Mouse (Mus musculus) heart, postnatal 25 days (tissue): ENCODE data around the gene Vcl. TPM values are rescaled to one million over a fixed set of nuclear protein-coding genes. Genes with fewer than 3 reads are reported as not detected.

Experiments used
- DNase-seq: peaks from one replicate; pipeline ENCODE4 v3.0.0; 2022; ENCODE audit warnings: low spot score
- intact Hi-C: fragments of 180-260 bp; cut with DNase I; formaldehyde crosslinking; loops from one replicate; pipeline ENCODE4 v1.15.1; 2025
- total RNA-seq, 2 experiments: library from RNA; stranded (reverse); gene quantifications; 2 replicates each; pipeline ENCODE4 v1.2.3; 2021

Gene Vcl
- total RNA-seq, 2 experiments from 2014 or later = 126 to 132 TPM

GRCm38 (mm10) chr14:20930481-20931391 lies 1.5 kb downstream of the Vcl start:
- DNase-seq = no peak

DNA sequence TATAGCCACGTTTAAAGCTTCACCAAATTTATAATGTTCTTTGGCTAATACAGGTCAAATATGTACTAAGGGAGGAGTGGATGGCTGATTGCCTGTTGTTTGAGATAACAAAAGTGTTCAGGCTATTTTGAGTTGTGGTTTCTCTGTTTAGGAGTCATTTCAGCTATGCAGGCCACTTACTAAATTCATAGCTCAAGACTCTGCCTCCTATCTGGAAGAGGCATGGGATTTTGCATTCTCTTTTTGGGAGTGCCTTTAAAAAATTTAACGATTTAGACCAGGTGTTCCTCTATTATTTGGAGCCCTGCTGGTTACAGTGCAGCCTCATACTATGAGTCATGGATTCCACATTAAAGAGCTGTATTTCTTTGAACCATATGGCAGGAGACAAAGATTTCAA lies 9.2 kb downstream of the Vcl start:
- DNase-seq = no peak
- intact Hi-C loops = no loop called here

More at GRCm38 (mm10) chr14:20930481-20931391, 1.5 kb downstream of the Vcl start:
- intact Hi-C loops = loop anchor here (2.0 kb wide), 1 partner anchor 62 kb away; no protein-coding TSS in a partner anchor

DNA sequence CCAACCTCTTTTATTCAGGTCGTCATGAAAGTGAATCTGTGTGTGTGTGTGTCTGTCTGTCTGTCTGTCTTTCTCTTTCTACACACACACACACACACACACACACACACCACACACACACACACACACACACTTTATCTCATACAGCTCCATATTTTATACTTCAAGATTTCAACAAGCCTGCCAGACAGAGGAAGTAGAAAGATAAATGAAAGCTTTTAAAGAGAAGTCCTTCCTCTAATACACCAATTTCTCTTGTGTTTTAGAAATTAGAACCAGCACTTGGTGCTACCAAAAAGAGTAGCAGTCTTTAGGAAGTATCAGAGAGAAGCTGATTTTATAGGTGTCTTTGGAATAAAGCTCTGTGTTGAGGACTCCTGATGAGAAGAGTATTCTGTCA lies 9.7 kb downstream of the Vcl start:
- DNase-seq = no peak
- intact Hi-C loops = no loop called here

DNA sequence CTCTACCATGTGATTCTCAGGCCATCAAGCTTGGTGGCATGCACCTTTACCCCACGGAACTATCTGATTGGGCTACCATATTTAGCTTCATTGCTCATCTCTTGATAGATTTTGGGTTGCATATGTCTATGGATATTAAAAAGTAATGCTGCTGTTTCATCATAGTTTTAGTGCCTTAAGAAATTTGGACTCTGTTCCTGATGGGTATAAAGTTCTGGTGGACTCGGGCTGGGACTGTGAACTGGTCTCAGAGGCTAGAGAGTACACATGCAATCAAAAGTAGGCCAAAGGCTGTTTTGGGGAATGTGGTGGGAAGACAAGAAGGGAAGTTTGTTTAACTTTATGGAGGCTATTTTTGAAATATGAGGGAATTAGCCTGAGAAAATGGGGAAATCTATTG lies 16.1 kb downstream of the Vcl start:
- no peak for DNase-seq
- intact Hi-C loops = no loop called here

DNA sequence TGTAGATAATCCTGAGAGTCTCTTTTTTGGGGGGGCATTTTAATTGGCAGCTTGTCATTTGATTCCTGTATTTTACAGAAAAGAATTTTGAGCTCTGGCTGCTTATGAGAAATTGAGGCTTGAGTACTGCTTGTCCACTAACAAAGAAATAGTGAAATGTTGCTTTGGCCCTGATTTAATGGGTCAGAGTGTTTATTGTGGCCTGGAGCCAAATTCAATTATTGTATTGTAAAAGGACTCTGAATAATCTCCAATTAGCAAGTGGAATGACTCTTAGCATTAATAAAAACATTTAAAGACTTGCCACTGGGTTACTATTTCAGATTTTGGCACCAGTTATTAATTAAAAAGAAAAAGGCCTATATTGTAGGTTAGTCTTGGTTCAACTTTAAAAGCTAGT lies 26.8 kb downstream of the Vcl start:
- intact Hi-C loops = no loop called here
- DNase-seq = no peak

DNA sequence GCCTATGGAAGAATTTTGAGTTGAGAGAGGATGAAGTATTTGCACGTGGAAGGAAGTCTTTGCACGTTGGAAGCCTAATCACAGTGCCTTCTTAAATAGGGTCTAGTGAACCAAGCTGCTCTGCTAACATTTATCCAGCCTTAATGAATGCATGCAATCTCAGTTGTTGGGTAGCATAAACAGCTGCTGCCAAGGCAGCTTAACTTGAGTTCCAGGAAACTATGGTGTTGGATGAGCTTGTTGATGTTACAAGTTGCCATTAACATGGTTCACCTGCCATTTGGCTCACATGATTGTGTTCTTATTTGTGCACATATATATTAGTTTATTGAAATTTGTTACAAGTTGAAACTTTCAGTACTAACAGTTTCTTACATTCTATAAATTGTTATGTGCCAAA lies 29.8 kb downstream of the Vcl start:
- intact Hi-C loops = no loop called here
- DNase-seq = no peak

DNA sequence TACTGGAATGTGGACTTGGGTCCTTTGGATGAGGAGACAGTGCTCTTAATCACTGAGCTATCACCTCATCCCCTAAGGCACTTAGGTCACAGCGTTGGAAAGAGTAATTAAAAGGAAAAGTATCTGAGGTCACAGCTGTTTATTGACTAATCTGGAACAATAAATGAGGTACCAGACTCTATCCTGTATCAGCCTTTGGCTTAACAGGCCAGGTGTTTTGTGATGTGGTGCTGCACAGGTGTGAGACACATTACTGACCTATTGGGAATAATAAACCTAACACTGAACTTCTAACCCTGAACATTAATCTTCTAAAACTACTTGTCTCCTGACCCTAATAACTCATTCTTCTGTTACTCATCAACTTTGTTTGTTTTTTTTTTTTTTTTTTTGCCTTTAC lies 33.3 kb downstream of the Vcl start:
- DNase-seq = no peak
- intact Hi-C loops = no loop called here

- intact Hi-C loops = no loop called here
- no peak for DNase-seq
Observed at GRCm38 (mm10) chr14:20962906-20963305, 33.7 kb downstream of the Vcl start.

- intact Hi-C loops = no loop called here
- DNase-seq = no peak
Observed at GRCm38 (mm10) chr14:20963863-20964262, 34.7 kb downstream of the Vcl start.

DNA sequence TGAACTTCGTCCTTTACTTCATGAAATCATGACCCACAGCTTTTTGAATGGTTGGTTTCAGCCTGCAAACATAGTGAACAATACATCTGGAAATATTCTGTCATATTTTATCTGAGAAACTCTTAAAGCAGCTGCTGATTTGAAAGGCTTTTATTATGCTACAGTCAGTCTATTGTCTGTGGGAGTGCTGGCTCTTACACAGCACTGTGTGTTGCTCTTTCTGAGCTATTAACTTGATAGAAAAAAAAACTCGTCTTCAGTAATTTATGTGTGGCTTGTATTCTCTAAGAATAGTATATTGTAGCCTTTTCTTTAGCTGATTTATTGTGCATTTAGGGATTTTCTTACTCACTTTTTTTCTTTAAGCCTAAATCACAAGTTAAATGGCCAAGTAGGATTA lies 35.1 kb downstream of the Vcl start:
- DNase-seq = no peak
- intact Hi-C loops = no loop called here

DNA sequence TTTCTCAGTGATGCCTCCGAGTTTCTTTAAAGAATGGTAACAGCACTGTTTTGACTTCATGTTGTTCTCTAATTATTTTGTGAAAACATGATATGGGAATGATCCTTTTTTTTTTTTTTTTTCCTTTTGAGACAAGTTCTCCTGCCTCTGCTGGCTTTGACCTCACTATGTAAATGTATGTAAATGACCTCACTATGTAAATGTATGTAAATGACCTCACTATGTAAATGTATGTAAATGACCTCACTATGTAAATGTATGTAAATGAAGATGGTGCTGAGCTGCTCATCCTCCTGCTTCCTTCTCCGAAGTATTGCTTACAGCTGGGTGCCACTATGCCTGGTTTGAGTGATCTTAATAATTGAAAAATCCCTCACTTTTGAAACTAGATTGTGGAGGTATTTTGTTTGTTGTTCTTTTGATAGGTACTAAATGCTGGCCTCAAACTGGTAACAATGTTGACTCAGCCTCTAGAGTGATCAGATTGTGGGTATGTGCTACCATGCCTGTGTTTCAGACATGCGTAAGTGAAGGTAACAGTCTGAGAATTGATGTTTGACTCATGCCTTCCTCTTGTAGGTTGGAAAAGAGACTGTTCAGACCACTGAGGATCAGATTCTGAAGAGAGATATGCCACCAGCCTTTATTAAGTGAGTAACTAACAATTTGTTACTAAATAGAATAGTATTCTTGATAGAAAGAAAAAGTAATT lies 37.9 kb downstream of the Vcl start:
- no peak for DNase-seq
- intact Hi-C loops = no loop called here

GRCm38 (mm10) chr14:20969066-20969465 lies 39.9 kb downstream of the Vcl start:
- no peak for DNase-seq
- intact Hi-C loops = no loop called here

DNA sequence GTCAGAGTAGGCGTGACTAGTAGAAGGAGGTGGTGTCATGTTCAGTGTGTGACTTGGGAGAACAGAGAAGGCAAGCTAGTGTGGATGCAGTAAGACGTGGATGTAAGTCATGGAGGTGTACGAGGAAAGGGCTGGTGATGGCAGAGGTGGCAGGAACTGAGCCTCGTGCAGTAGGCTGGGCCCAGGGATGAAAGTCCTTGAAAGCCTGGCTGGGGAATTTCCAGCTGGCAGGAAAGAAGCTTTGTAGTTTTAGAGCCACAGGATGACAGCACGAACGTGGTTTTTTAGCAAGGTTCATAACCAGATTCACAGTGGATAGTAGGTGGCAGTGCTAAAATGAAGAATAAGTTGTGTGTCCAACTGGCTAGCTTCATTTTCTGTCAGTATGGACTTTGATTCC lies 41.2 kb downstream of the Vcl start:
- intact Hi-C loops = no loop called here
- no peak for DNase-seq

GRCm38 (mm10) chr14:20970927-20971326 lies 41.7 kb downstream of the Vcl start:
- no peak for DNase-seq

GRCm38 (mm10) chr14:20973821-20974220 lies 44.6 kb downstream of the Vcl start:
- no peak for DNase-seq
- intact Hi-C loops = no loop called here

More at GRCm38 (mm10) chr14:20970927-20971326, 41.7 kb downstream of the Vcl start:
- intact Hi-C loops = no loop called here

GRCm38 (mm10) chr14:20976741-20977140 lies 47.5 kb downstream of the Vcl start:
- intact Hi-C loops = no loop called here
- DNase-seq = no peak

- DNase-seq = no peak
- intact Hi-C loops = no loop called here
Observed at GRCm38 (mm10) chr14:20977726-20978125, 48.5 kb downstream of the Vcl start.

DNA sequence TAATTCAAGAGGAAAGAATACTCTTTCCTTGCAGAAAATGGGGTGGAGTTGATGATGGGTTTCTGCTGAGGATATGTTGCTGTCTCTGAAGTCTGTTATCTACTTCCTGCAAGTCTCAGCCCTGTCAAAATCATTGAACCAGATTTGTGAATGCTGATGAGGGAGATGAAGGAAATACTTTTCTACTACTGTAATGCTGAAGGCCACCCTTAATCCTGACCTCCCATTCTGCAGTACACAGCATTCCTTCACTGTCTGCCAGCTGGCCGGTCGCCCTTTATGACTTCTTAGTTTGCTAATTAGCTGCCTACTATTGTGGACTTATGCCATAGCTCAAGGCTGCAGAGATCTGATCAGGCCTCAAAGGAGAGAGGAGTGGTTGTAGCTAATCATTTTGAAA lies 54.6 kb downstream of the Vcl start:
- peak; percentile 46 for DNase-seq
- intact Hi-C loops = no loop called here

GRCm38 (mm10) chr14:20985482-20985881 lies 56.3 kb downstream of the Vcl start:
- intact Hi-C loops = loop anchor here (5.0 kb wide), 1 partner anchor 93 kb away; no protein-coding TSS in a partner anchor
- DNase-seq = no peak

GRCm38 (mm10) chr14:20991492-20991891 lies 62.3 kb downstream of the Vcl start:
- intact Hi-C loops = loop anchor here (5.0 kb wide), 2 partner anchors 119 to 189 kb away; no protein-coding TSS in a partner anchor

More at GRCm38 (mm10) chr14:20991492-20991891, 62.3 kb downstream of the Vcl start:
- no peak for DNase-seq
